Mouse (Mus musculus): ENCODE data around the gene 4930449I24Rik.

GRCm38 (mm10) chr5:146466663-146467062 lies 35.5 kb upstream of the 4930449I24Rik start:
- TF ChIP-seq POLR2A (IDR thresholded peaks at IDR 0.05; ENCODE audit: insufficient read depth, low read depth, low read length) (no peak), CTCF (IDR thresholded peaks at IDR 0.05; ENCODE audit: insufficient read depth, low read depth, low read length) (no peak)
